Mouse (Mus musculus): ENCODE data around the gene Rplp1.

- no peak for TF ChIP-seq CTCF (IDR thresholded peaks at IDR 0.05; ENCODE audit: borderline replicate concordance, extremely low read depth, insufficient read depth, insufficient read length)
- TF ChIP-seq POLR2A (IDR thresholded peaks at IDR 0.05; ENCODE audit: borderline replicate concordance, extremely low read depth, insufficient read depth, insufficient read length, poor library complexity, severe bottlenecking): no peak
Observed at GRCm38 (mm10) chr9:61907621-61908295, 6.6 kb downstream of the Rplp1 start.
